Mouse (Mus musculus) urinary bladder, postnatal 10 days (tissue): ENCODE measurements at regions not wholly inside any gene's neighbourhood (a gene's known extent, or its start where the extent isn't known, plus 50 kb on each side); places are given as distances from the start of the nearest gene placed in this dataset.

ENCODE experiments used
- DNase-seq: peaks from one replicate; pipeline ENCODE4 v3.0.0; 2022; ENCODE audit warnings: low spot score

- DNase-seq = no peak
Measured at GRCm38 (mm10) chr7:136094681-136095360, 378.7 kb upstream of the Mki67 start.

- DNase-seq = no peak
Measured at GRCm38 (mm10) chr7:136104021-136104420, 387.9 kb upstream of the Mki67 start.

GRCm38 (mm10) chr7:136112163-136112562, 396.0 kb upstream of the Mki67 start:
- DNase-seq = no peak

- no peak for DNase-seq
Measured at GRCm38 (mm10) chr7:136120930-136121329, 404.8 kb upstream of the Mki67 start.

- DNase-seq = no peak
Measured at GRCm38 (mm10) chr7:136121406-136121805, 405.2 kb upstream of the Mki67 start.

- no peak for DNase-seq
Measured at GRCm38 (mm10) chr7:136124786-136125185, 408.6 kb upstream of the Mki67 start.

GRCm38 (mm10) chr7:136126393-136126792, 410.2 kb upstream of the Mki67 start:
- no peak for DNase-seq

- DNase-seq = no peak
Measured at GRCm38 (mm10) chr7:136127576-136127975, 411.4 kb upstream of the Mki67 start.

GRCm38 (mm10) chr7:136129721-136130123, 413.6 kb upstream of the Mki67 start:
- no peak for DNase-seq

GRCm38 (mm10) chr7:136130666-136131239, 414.6 kb upstream of the Mki67 start:
- DNase-seq = no peak

- DNase-seq = no peak
Measured at GRCm38 (mm10) chr7:136132976-136133375, 416.8 kb upstream of the Mki67 start.

GRCm38 (mm10) chr7:136136666-136137065, 420.5 kb upstream of the Mki67 start:
- DNase-seq = no peak

GRCm38 (mm10) chr7:136137341-136137740, 421.2 kb upstream of the Mki67 start:
- no peak for DNase-seq

GRCm38 (mm10) chr7:136137831-136138602, 421.9 kb upstream of the Mki67 start:
- no peak for DNase-seq

GRCm38 (mm10) chr7:136142832-136143231, 426.7 kb upstream of the Mki67 start:
- DNase-seq = no peak

- no peak for DNase-seq
Measured at GRCm38 (mm10) chr7:136150196-136150595, 434.0 kb upstream of the Mki67 start.

GRCm38 (mm10) chr7:136151301-136151930, 435.3 kb upstream of the Mki67 start:
- DNase-seq = no peak

- DNase-seq = no peak
Measured at GRCm38 (mm10) chr7:136152470-136152869, 436.3 kb upstream of the Mki67 start.

- DNase-seq = no peak
Measured at GRCm38 (mm10) chr7:136153621-136154020, 437.5 kb upstream of the Mki67 start.

- no peak for DNase-seq
Measured at GRCm38 (mm10) chr7:136159136-136159535, 443.0 kb upstream of the Mki67 start.

- no peak for DNase-seq
Measured at GRCm38 (mm10) chr7:136161526-136161925, 445.4 kb upstream of the Mki67 start.

GRCm38 (mm10) chr7:136164834-136165233, 448.7 kb upstream of the Mki67 start:
- DNase-seq = no peak

GRCm38 (mm10) chr7:136169261-136169660, 453.1 kb upstream of the Mki67 start:
- DNase-seq = no peak
